30 mouse cellular contexts compared by ENCODE assay signal in the genomic region with DNA sequence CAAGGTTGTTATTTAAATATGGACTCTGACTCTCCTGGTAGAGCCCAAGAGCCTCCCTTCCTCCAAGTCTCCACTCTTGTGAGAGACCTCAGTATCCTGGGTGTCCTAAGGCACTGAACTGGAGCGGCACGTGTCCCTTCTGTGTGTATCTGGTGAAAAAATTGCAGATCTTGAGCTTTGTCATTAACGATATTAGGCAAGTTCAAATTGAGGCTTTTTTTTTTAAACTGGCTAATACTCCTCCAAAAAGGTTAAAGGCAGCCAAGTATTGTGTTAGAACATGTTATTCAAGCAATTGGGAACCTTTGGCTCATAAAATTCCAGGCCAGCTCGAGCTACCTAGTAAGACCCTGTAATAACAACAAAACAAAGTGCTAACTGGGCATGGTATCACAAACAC. TPM values are rescaled to one million over a fixed set of nuclear protein-coding genes. Genes with fewer than 3 reads are reported as not detected.
DNase-seq lines count a peak whose midpoint lies in the region; ATAC-seq lines count a peak whose summit lies in the region.
"Had no signal": no experiment of that assay in that cellular context is flagged by ENCODE, and none has a peak within 500 bp of the region (broad histone marks: within the 10 kb centered on the region; RNA-seq: fewer than 3 reads in every experiment).

No protein-coding gene starts in this region.

- no peak overlapping the region for H3K4me2 ChIP-seq in midbrain, embryonic 11.5 days
- H3K4me2 ChIP-seq in midbrain, embryonic 15.5 days, result no peak overlapping the region
- H3K4me2 ChIP-seq: embryonic facial prominence, embryonic 12.5 days; embryonic facial prominence, embryonic 15.5 days; heart, embryonic 12.5 days; heart, embryonic 15.5 days; hindbrain, embryonic 13.5 days had no signal

- H3K9me3 ChIP-seq in midbrain, embryonic 11.5 days (ENCODE audit: control insufficient read depth, low read length), result no peaks in the 10 kb centered on the region
- no peaks in the 10 kb centered on the region for H3K9me3 ChIP-seq in midbrain, embryonic 15.5 days
- H3K9me3 ChIP-seq: embryonic facial prominence, embryonic 12.5 days; embryonic facial prominence, embryonic 15.5 days; G1E; heart, embryonic 12.5 days; heart, embryonic 15.5 days; hindbrain, embryonic 10.5 days; hindbrain, embryonic 13.5 days had no signal

- no peaks in the 10 kb centered on the region for H3K36me3 ChIP-seq in midbrain, embryonic 11.5 days (ENCODE audit: control insufficient read depth, insufficient read depth, low read length)
- H3K36me3 ChIP-seq in midbrain, embryonic 15.5 days (replicated peaks), result no peaks in the 10 kb centered on the region
- H3K36me3 ChIP-seq: embryonic facial prominence, embryonic 12.5 days; embryonic facial prominence, embryonic 15.5 days; G1E; heart, embryonic 12.5 days; heart, embryonic 15.5 days; hindbrain, embryonic 10.5 days; hindbrain, embryonic 13.5 days had no signal

- ATAC-seq in midbrain, embryonic 11.5 days (ENCODE audit: low FRiP score), result no peak
- no peak for ATAC-seq in midbrain, embryonic 15.5 days (replicated peaks)
- ATAC-seq: forebrain, embryonic 14.5 days; forebrain, postnatal 0 days; hindbrain, embryonic 16.5 days; Patski had no signal

- no peaks in the 10 kb centered on the region for H3K4me1 ChIP-seq in midbrain, embryonic 11.5 days (ENCODE audit: control insufficient read depth, insufficient read depth, low read length)
- H3K4me1 ChIP-seq in midbrain, embryonic 15.5 days, result no peaks in the 10 kb centered on the region
- H3K4me1 ChIP-seq: embryonic facial prominence, embryonic 12.5 days; embryonic facial prominence, embryonic 15.5 days; heart, embryonic 12.5 days; hindbrain, embryonic 10.5 days; hindbrain, embryonic 13.5 days had no signal

- 88% methylated on average over 4 of the region's 4 CpGs for WGBS in midbrain, embryonic 11.5 days
- WGBS in midbrain, embryonic 15.5 days, result 87% methylated on average over 4 of the region's 4 CpGs

- no peak overlapping the region for H3K4me3 ChIP-seq in midbrain, embryonic 11.5 days (ENCODE audit: low read depth, low read length)
- no peak overlapping the region for H3K4me3 ChIP-seq in midbrain, embryonic 15.5 days
- H3K4me3 ChIP-seq: embryonic facial prominence, embryonic 12.5 days; embryonic facial prominence, embryonic 15.5 days; heart, embryonic 12.5 days; heart, embryonic 15.5 days; hindbrain, embryonic 10.5 days; hindbrain, embryonic 13.5 days had no signal

- H3K27ac ChIP-seq in midbrain, embryonic 11.5 days (ENCODE audit: low read depth, low read length), result no peak overlapping the region
- no peak overlapping the region for H3K27ac ChIP-seq in midbrain, embryonic 15.5 days
- H3K27ac ChIP-seq: embryonic facial prominence, embryonic 12.5 days; embryonic facial prominence, embryonic 15.5 days; heart, embryonic 15.5 days; hindbrain, embryonic 10.5 days; hindbrain, embryonic 13.5 days had no signal

- H3K9ac ChIP-seq in midbrain, embryonic 11.5 days (ENCODE audit: low read length), result no peak overlapping the region
- no peak overlapping the region for H3K9ac ChIP-seq in midbrain, embryonic 15.5 days
- H3K9ac ChIP-seq: embryonic facial prominence, embryonic 12.5 days; embryonic facial prominence, embryonic 15.5 days; forebrain, postnatal 0 days; heart, embryonic 12.5 days; heart, embryonic 15.5 days; hindbrain, embryonic 13.5 days had no signal

- DNase-seq in kidney, adult 18-20 months, result peak; percentile 21
- DNase-seq in kidney, postnatal 10 days, result no peak
- peak; percentile 88 for DNase-seq in kidney, adult 9 months
- DNase-seq in kidney, postnatal 4 days, result no peak
- DNase-seq in midbrain, embryonic 11.5 days (ENCODE audit: low spot score, missing footprints), result peak; percentile 2
- DNase-seq: adrenal gland, adult 2 months; adrenal gland, postnatal 14 days; B cell, adult 2 months; cerebellum, adult 11 months; cerebellum, adult 2 months; cerebellum, adult 9-11 months; cerebellum, postnatal 25 days; forebrain, postnatal 0 days; gastrocnemius, postnatal 25 days; heart, adult 18-20 months; heart, postnatal 10 days; heart, postnatal 36 days had no signal

- no peaks in the 10 kb centered on the region for H3K27me3 ChIP-seq in midbrain, embryonic 11.5 days (ENCODE audit: control insufficient read depth, insufficient read depth, low read length)
- H3K27me3 ChIP-seq in midbrain, embryonic 15.5 days (replicated peaks), result no peaks in the 10 kb centered on the region
- H3K27me3 ChIP-seq: embryonic facial prominence, embryonic 12.5 days; embryonic facial prominence, embryonic 15.5 days; heart, embryonic 15.5 days; hindbrain, embryonic 13.5 days; Patski had no signal

RNA-seq across cellular contexts. Expression of a gene that starts 12.7 kb away (rescaled TPM):
- 34.3 and 38.2 TPM in 2 replicates for polyA plus RNA-seq in midbrain, embryonic 11.5 days (2014; fragmentation: Nextera tagmentation; extraction: Ambion mirVana)
- 9.5 and 9.8 TPM in 2 replicates for polyA plus RNA-seq in midbrain, embryonic 15.5 days (2015; fragmentation: Nextera tagmentation; extraction: Ambion mirVana)

RNA-seq across cellular contexts. Expression of a gene that starts 15.6 kb away (rescaled TPM):
- polyA plus RNA-seq in midbrain, embryonic 11.5 days (2014; fragmentation: Nextera tagmentation; extraction: Ambion mirVana), result 0.14 and 0.17 TPM in 2 replicates
- polyA plus RNA-seq in midbrain, embryonic 15.5 days (2015; fragmentation: Nextera tagmentation; extraction: Ambion mirVana), result 0.23 and 0.32 TPM in 2 replicates
- polyA plus RNA-seq: forebrain, embryonic 11.5 days; G1E; heart, embryonic 12.5 days; heart, embryonic 15.5 days had no signal

RNA-seq across cellular contexts. Expression of a gene that starts 42.4 kb away (rescaled TPM):
- not detected in 2 replicates for polyA plus RNA-seq in midbrain, embryonic 11.5 days (2014; fragmentation: Nextera tagmentation; extraction: Ambion mirVana)
- not detected in 2 replicates for polyA plus RNA-seq in midbrain, embryonic 15.5 days (2015; fragmentation: Nextera tagmentation; extraction: Ambion mirVana)
- polyA plus RNA-seq: adrenal gland, adult 2 months; cerebellum, adult 2 months; embryonic facial prominence, embryonic 12.5 days; embryonic facial prominence, embryonic 15.5 days; forebrain, embryonic 11.5 days; forebrain, embryonic 14.5 days; forebrain, postnatal 0 days; frontal cortex, adult 2 months; G1E; heart, embryonic 12.5 days; heart, embryonic 15.5 days; hindbrain, embryonic 10.5 days; hindbrain, embryonic 13.5 days; hindbrain, embryonic 16.5 days had no signal

Comparison
In these comparisons a context has a peak if more than half of its experiments do, and no peak if none do; other contexts are left out.
1. DNase-seq: peak in kidney, adult 18-20 months (single experiment), kidney, adult 9 months (single experiment) and midbrain, embryonic 11.5 days (single experiment); none in kidney, postnatal 10 days (single experiment) and kidney, postnatal 4 days (0 of 2).